Mouse (Mus musculus) MEL (cell line): ENCODE data around the gene Kif5c. TPM values are rescaled to one million over a fixed set of nuclear protein-coding genes. Genes with fewer than 3 reads are reported as not detected.
A peak's percentile ranks its signal among the peaks of the same experiment; 100 is the strongest.

Experiments
- DNase-seq: peaks from one replicate; pipeline ENCODE4 v3.0.0; 2011; ENCODE audit warnings: low read depth, low spot score
- H3K27ac ChIP-seq: 2 replicates; pipeline ENCODE4 v1.5.1; 2012; ENCODE audit warnings: low read depth, mild to moderate bottlenecking, control low read depth, low read length, moderate library complexity; ENCODE audit not compliant: control insufficient read depth
- H3K27me3 ChIP-seq, 2 experiments: fragments of 150-350 bp in 1 of 2; sonication (generic) in 1 of 2; 2 replicates each; pipeline ENCODE4 v1.6.1; 2012; ENCODE audit warnings: low read length in 2 of 2, mild to moderate bottlenecking in 2 of 2, improper control_type of control experiment in 1 of 2, moderate library complexity in 1 of 2; ENCODE audit not compliant: insufficient read depth in 2 of 2, control insufficient read depth in 1 of 2
- H3K36me3 ChIP-seq, 2 experiments: 2 replicates each; pipeline ENCODE4 v1.6.1; 2012 to 2014; ENCODE audit warnings: low read length in 2 of 2, improper control_type of control experiment in 1 of 2, inconsistent platforms in 1 of 2, mild to moderate bottlenecking in 1 of 2; ENCODE audit not compliant: insufficient read depth in 2 of 2, control insufficient read depth in 1 of 2
- H3K4me1 ChIP-seq, 2 experiments: fragments of 150-350 bp in 1 of 2; sonication (generic) in 1 of 2; 2 replicates each; pipeline ENCODE4 v1.6.1; 2012; ENCODE audit warnings: low read length in 2 of 2, improper control_type of control experiment in 1 of 2, mild to moderate bottlenecking in 1 of 2; ENCODE audit not compliant: insufficient read depth in 2 of 2, control insufficient read depth in 1 of 2
- H3K4me3 ChIP-seq, 2 experiments: fragments of 150-350 bp in 1 of 2; sonication (generic) in 1 of 2; 2 replicates each; pipeline ENCODE4 v1.5.1; 2012; ENCODE audit warnings: low read depth in 2 of 2, low read length in 2 of 2, mild to moderate bottlenecking in 2 of 2, moderate library complexity in 2 of 2, control low read depth in 1 of 2, improper control_type of control experiment in 1 of 2; ENCODE audit not compliant: control insufficient read depth in 1 of 2, insufficient read depth in 1 of 2
- H3K79me2 ChIP-seq: 2 replicates; pipeline ENCODE4 v1.6.1; 2012; ENCODE audit warnings: mild to moderate bottlenecking, low read length, moderate library complexity; ENCODE audit not compliant: control insufficient read depth, poor library complexity, insufficient read depth
- H3K9ac ChIP-seq: 2 replicates; pipeline ENCODE4 v1.6.1; 2012; ENCODE audit warnings: low read depth, mild to moderate bottlenecking, control low read depth, low read length, moderate library complexity; ENCODE audit not compliant: control insufficient read depth, poor library complexity, severe bottlenecking
- H3K9me3 ChIP-seq: fragments of 150-350 bp; sonication (generic); replicated peaks from 2 replicates; pipeline ENCODE4 v1.6.1; 2012; ENCODE audit warnings: mild to moderate bottlenecking, low read length, improper control_type of control experiment, moderate library complexity; ENCODE audit not compliant: insufficient read depth
- BHLHE40 ChIP-seq: IDR thresholded peaks from 2 replicates; pipeline ENCODE4 v1.6.1; 2012; ENCODE audit warnings: low read depth, mild to moderate bottlenecking, inconsistent platforms, low read length, improper control_type of control experiment, borderline replicate concordance
- CHD1 ChIP-seq: IDR thresholded peaks from 2 replicates; pipeline ENCODE4 v1.6.1; 2012; ENCODE audit warnings: low read depth, mild to moderate bottlenecking, inconsistent platforms, low read length, improper control_type of control experiment
- E2F4 ChIP-seq: IDR thresholded peaks from 2 replicates; pipeline ENCODE4 v1.6.1; 2011; ENCODE audit warnings: low read depth, low read length, improper control_type of control experiment, borderline replicate concordance
- EP300 ChIP-seq, 2 experiments: IDR thresholded peaks; 2 replicates each; pipeline ENCODE4 v1.6.1; 2011; ENCODE audit warnings: improper control_type of control experiment in 2 of 2, low read length in 2 of 2, low read depth in 1 of 2, mild to moderate bottlenecking in 1 of 2
- ETS1 ChIP-seq: IDR thresholded peaks from 2 replicates; pipeline ENCODE4 v1.6.1; 2012; ENCODE audit warnings: low read depth, mild to moderate bottlenecking, inconsistent platforms, low read length, improper control_type of control experiment, moderate library complexity
- GATA1 ChIP-seq: IDR thresholded peaks from 2 replicates; pipeline ENCODE4 v1.6.1; 2011; ENCODE audit warnings: low read depth, low read length, improper control_type of control experiment
- JUND ChIP-seq: IDR thresholded peaks from 2 replicates; pipeline ENCODE4 v1.6.1; 2011; ENCODE audit warnings: low read depth, mild to moderate bottlenecking, improper control_type of control experiment, low read length
- KAT2A ChIP-seq: conservative IDR thresholded peaks from 2 replicates; pipeline ENCODE4 v1.6.1; 2012; ENCODE audit warnings: low read depth, low read length, improper control_type of control experiment, inconsistent platforms
- MAZ ChIP-seq: IDR thresholded peaks from 2 replicates; pipeline ENCODE4 v1.6.1; 2012; ENCODE audit warnings: low read depth, mild to moderate bottlenecking, inconsistent platforms, low read length, improper control_type of control experiment
- MEF2A ChIP-seq: IDR thresholded peaks from 2 replicates; pipeline ENCODE4 v1.6.1; 2014; ENCODE audit warnings: low read depth, mild to moderate bottlenecking, inconsistent platforms, low read length, improper control_type of control experiment; ENCODE audit not compliant: poor library complexity, insufficient replicate concordance, severe bottlenecking; ENCODE audit errors: extremely low read depth
- MXI1 ChIP-seq: IDR thresholded peaks from 2 replicates; pipeline ENCODE4 v1.6.1; 2011; ENCODE audit warnings: mild to moderate bottlenecking, low read depth, low read length, improper control_type of control experiment
- MYB ChIP-seq: IDR thresholded peaks from 2 replicates; pipeline ENCODE4 v1.6.1; 2011; ENCODE audit warnings: mild to moderate bottlenecking, low read depth, low read length, improper control_type of control experiment
- NELFE ChIP-seq: IDR thresholded peaks from 2 replicates; pipeline ENCODE4 v1.6.1; 2011; ENCODE audit warnings: low read depth, low read length, improper control_type of control experiment
- POLR2A ChIP-seq, 2 experiments: IDR thresholded peaks; 2 replicates each; pipeline ENCODE4 v1.6.1; 2011 to 2012; ENCODE audit warnings: low read length in 2 of 2, mild to moderate bottlenecking in 2 of 2, control low read depth in 1 of 2, improper control_type of control experiment in 1 of 2, low read depth in 1 of 2, moderate library complexity in 1 of 2; ENCODE audit not compliant: control insufficient read depth in 1 of 2, insufficient read depth in 1 of 2, poor library complexity in 1 of 2
- POLR2AphosphoS2 ChIP-seq: IDR thresholded peaks from 2 replicates; pipeline ENCODE4 v1.6.1; 2011; ENCODE audit warnings: low read length, improper control_type of control experiment
- POLR2AphosphoS5 ChIP-seq: IDR thresholded peaks from 2 replicates; pipeline ENCODE4 v1.6.1; 2012; ENCODE audit warnings: low read depth, borderline replicate concordance, mild to moderate bottlenecking, inconsistent platforms, low read length, moderate library complexity, mixed read lengths
- RAD21 ChIP-seq: IDR thresholded peaks from 2 replicates; pipeline ENCODE4 v1.6.1; 2011; ENCODE audit warnings: mild to moderate bottlenecking, low read depth, low read length, improper control_type of control experiment
- RCOR1 ChIP-seq: IDR thresholded peaks from 2 replicates; pipeline ENCODE4 v1.6.1; 2012; ENCODE audit warnings: low read depth, mild to moderate bottlenecking, inconsistent platforms, low read length, improper control_type of control experiment
- SIN3A ChIP-seq: IDR thresholded peaks from 2 replicates; pipeline ENCODE4 v1.6.1; 2012; ENCODE audit warnings: low read length, improper control_type of control experiment, inconsistent platforms
- TAL1 ChIP-seq: IDR thresholded peaks from 2 replicates; pipeline ENCODE4 v1.6.1; 2012; ENCODE audit warnings: mild to moderate bottlenecking, inconsistent platforms, low read length, moderate library complexity, mixed read lengths
- TBP ChIP-seq: IDR thresholded peaks from 2 replicates; pipeline ENCODE4 v1.8.0; 2011; ENCODE audit warnings: low read depth, low read length, improper control_type of control experiment
- TCF12 ChIP-seq: IDR thresholded peaks from 2 replicates; pipeline ENCODE4 v1.6.1; 2014; ENCODE audit warnings: low read depth, mild to moderate bottlenecking, inconsistent platforms, low read length, improper control_type of control experiment, moderate library complexity
- UBTF ChIP-seq: IDR thresholded peaks from 2 replicates; pipeline ENCODE4 v1.6.1; 2012; ENCODE audit warnings: low read depth, mild to moderate bottlenecking, inconsistent platforms, low read length, improper control_type of control experiment, moderate library complexity, borderline replicate concordance; ENCODE audit not compliant: insufficient read depth
- USF1 ChIP-seq: IDR thresholded peaks from 2 replicates; pipeline ENCODE4 v1.6.1; 2014; ENCODE audit warnings: low read depth, mild to moderate bottlenecking, inconsistent platforms, low read length, improper control_type of control experiment, moderate library complexity
- ZC3H11A ChIP-seq: IDR thresholded peaks from 2 replicates; pipeline ENCODE4 v1.6.1; 2012; ENCODE audit warnings: low read depth, mild to moderate bottlenecking, inconsistent platforms, low read length, improper control_type of control experiment
- ZKSCAN1 ChIP-seq: IDR thresholded peaks from 2 replicates; pipeline ENCODE4 v1.6.1; 2012; ENCODE audit warnings: low read depth, mild to moderate bottlenecking, inconsistent platforms, low read length, improper control_type of control experiment, moderate library complexity
- ZMIZ1 ChIP-seq: IDR thresholded peaks from 2 replicates; pipeline ENCODE4 v1.6.1; 2012; ENCODE audit warnings: low read depth, mild to moderate bottlenecking, inconsistent platforms, low read length, improper control_type of control experiment, moderate library complexity
- ZNF384 ChIP-seq: IDR thresholded peaks from 2 replicates; pipeline ENCODE4 v1.6.1; 2012; ENCODE audit warnings: low read depth, mild to moderate bottlenecking, inconsistent platforms, low read length, improper control_type of control experiment
- polyA plus RNA-seq, 2 experiments: library from polyadenylated mRNA; stranded (reverse) in 1 of 2; unstranded in 1 of 2; fragments of >175 nt in 1 of 2; fragments of >200 nt in 1 of 2; gene quantifications; 2 replicates each; pipeline versions ENCODE4 v1.2.1 to v1.2.4; 2012; ENCODE audit warnings: low replicate concordance in 2 of 2, low read depth in 1 of 2; ENCODE audit not compliant: insufficient read length in 2 of 2, insufficient read depth in 1 of 2, missing spikeins in 1 of 2
- total RNA-seq: library from RNA; depleted of rRNA; stranded (reverse); fragments of 300-350 nt; gene quantifications from 2 replicates; pipeline ENCODE4 v1.2.3, GENCODE M21; 2012

The Kif5c gene
- total and polyA plus RNA-seq, 3 experiments, result 0.26 to 0.39 TPM; not detected in 1

DNA sequence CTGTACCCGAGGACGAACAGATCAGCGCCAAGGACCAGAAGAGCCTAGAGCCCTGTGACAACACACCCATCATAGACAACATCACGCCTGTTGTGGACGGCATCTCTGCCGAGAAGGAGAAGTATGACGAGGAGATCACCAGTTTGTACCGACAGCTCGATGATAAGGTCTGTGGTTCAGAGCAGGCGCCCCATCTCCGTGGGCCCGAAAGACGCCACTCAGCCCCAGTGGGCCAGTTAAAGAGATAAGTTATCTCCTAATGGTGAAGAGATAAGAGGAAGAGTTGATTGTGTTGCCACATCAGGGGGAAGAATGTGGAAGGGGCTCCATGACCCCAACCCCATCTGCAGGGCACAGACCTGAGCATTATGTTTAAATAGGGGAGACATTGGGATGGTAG is 103.9 kb downstream of the Kif5c start:
- Histone ChIP-seq H3K9me3 (no peaks in the 10 kb centered on the region), H3K27me3 (no peaks in the 10 kb centered on the region), H3K4me1 (peaks cover 8 to 18% of the 10 kb centered on the region in 2 experiments), H3K36me3 (peaks cover 0 to 7% of the 10 kb centered on the region in 2 experiments; a peak in 2 of 4 replicates), H3K9ac (no peak overlapping the region), H3K79me2 (no peaks in the 10 kb centered on the region), H3K27ac (no peak overlapping the region; the same call in 1 of the 2 replicates), H3K4me3 (peak overlapping the region; percentile 3 to 7; a peak in 3 of 4 replicates)
- TF ChIP-seq ETS1, result no peak; the same call in none of the 2 replicates
- TF ChIP-seq CHD1, result no peak
- no peak for TF ChIP-seq ZC3H11A
- TF ChIP-seq POLR2A (IDR thresholded peaks at IDR 0.05; ENCODE audit: control insufficient read depth in 1 of 2, insufficient read depth in 1 of 2, low read depth in 1 of 2, low read length in 2 of 2, poor library complexity in 1 of 2), result no peak
- no peak for TF ChIP-seq KAT2A
- TF ChIP-seq POLR2AphosphoS5, result no peak
- TF ChIP-seq SIN3A, result 0 out of 2 replicates have a peak, but pooled peaks have one; percentile 29
- peak; percentile 25; the same call in 1 of the 2 replicates for TF ChIP-seq RCOR1
- no peak; the same call in 1 of the 2 replicates for TF ChIP-seq MXI1
- TF ChIP-seq POLR2AphosphoS2, result no peak
- TF ChIP-seq GATA1, result peak; percentile 76
- no peak for TF ChIP-seq JUND
- TF ChIP-seq ZMIZ1, result no peak
- TF ChIP-seq TCF12, result peak; percentile 60
- no peak for TF ChIP-seq MYB
- TF ChIP-seq EP300 (IDR thresholded peaks at IDR 0.05; ENCODE audit: low read depth in 1 of 2, low read length in 2 of 2), result peak; percentile 64 to 69; a peak in 3 of 4 replicates
- no peak for TF ChIP-seq TAL1
- no peak for TF ChIP-seq MAZ
- peak; percentile 66 for DNase-seq

- Histone ChIP-seq H3K4me1 (peaks cover 12 to 27% of the 10 kb centered on the region in 2 experiments), H3K4me3 (no peak overlapping the region), H3K36me3 (peaks cover 0 to 15% of the 10 kb centered on the region in 2 experiments; a peak in 2 of 4 replicates), H3K79me2 (no peaks in the 10 kb centered on the region), H3K9ac (no peak overlapping the region), H3K27me3 (no peaks in the 10 kb centered on the region), H3K9me3 (no peaks in the 10 kb centered on the region), H3K27ac (no peak overlapping the region)
- DNase-seq, result no peak
- TF ChIP-seq TBP (no peak), NELFE (no peak), TAL1 (no peak), MEF2A (no peak), CHD1 (no peak), E2F4 (no peak), RCOR1 (no peak), POLR2AphosphoS5 (no peak), ZNF384 (no peak), USF1 (no peak), BHLHE40 (no peak), UBTF (no peak), RAD21 (no peak), ZKSCAN1 (no peak), EP300 (IDR thresholded peaks at IDR 0.05; ENCODE audit: low read depth in 1 of 2, low read length in 2 of 2) (no peak), POLR2AphosphoS2 (no peak), JUND (no peak), MXI1 (no peak)
These were observed 107.6 kb downstream of the Kif5c start for GRCm38 (mm10) chr2:49726672-49727071.
